Mouse (Mus musculus) thymus, adult 2 months (tissue): ENCODE measurements around the gene Ttk. TPM values are rescaled to one million over a fixed set of nuclear protein-coding genes. Genes with fewer than 3 reads are reported as not detected.

ENCODE experiments used
- DNase-seq: peaks from one replicate; pipeline ENCODE4 v3.0.0; 2021
- H3K27ac ChIP-seq: fragments of 200-500 bp; 2 replicates; pipeline ENCODE4 v1.5.1; 2012; ENCODE audit warnings: low read length, control low read depth; ENCODE audit not compliant: control insufficient read depth, insufficient read depth
- H3K27me3 ChIP-seq: fragments of 200-500 bp; 2 replicates; pipeline ENCODE4 v1.6.1; 2012; ENCODE audit warnings: mild to moderate bottlenecking, low read length, moderate library complexity, mixed read lengths; ENCODE audit not compliant: control insufficient read depth, insufficient read depth
- H3K36me3 ChIP-seq: fragments of 200-500 bp; 2 replicates; pipeline ENCODE4 v1.6.1; 2012; ENCODE audit warnings: mild to moderate bottlenecking, low read length, moderate library complexity; ENCODE audit not compliant: control insufficient read depth, insufficient read depth
- H3K4me1 ChIP-seq: fragments of 200-500 bp; replicated peaks from 2 replicates; pipeline ENCODE4 v1.6.1; 2012; ENCODE audit warnings: low read length; ENCODE audit not compliant: control insufficient read depth, insufficient read depth
- H3K4me3 ChIP-seq: fragments of 200-500 bp; 2 replicates; pipeline ENCODE4 v1.5.1; 2012; ENCODE audit warnings: mild to moderate bottlenecking, low read length, control low read depth, moderate library complexity; ENCODE audit not compliant: control insufficient read depth, insufficient read depth
- CTCF ChIP-seq: fragments of 200-500 bp; IDR thresholded peaks from 2 replicates; pipeline ENCODE4 v1.5.1; 2012; ENCODE audit warnings: mild to moderate bottlenecking, control low read depth, low read length, moderate library complexity, borderline replicate concordance; ENCODE audit not compliant: control insufficient read depth, poor library complexity, insufficient read depth; ENCODE audit errors: extremely low read depth
- POLR2A ChIP-seq: fragments of 200-500 bp; IDR thresholded peaks from 2 replicates; pipeline ENCODE4 v1.6.1; 2012; ENCODE audit warnings: mild to moderate bottlenecking, low read length, control low read depth, moderate library complexity; ENCODE audit not compliant: control insufficient read depth, poor library complexity, insufficient read depth; ENCODE audit errors: extremely low read depth
- WGBS: fragments of 180-500 bp; shearing (Covaris S2); methylation state at CpG from one replicate; pipeline ENCODE4 v1.1.7; 2018; 5-methylcytosine and 5-hydroxymethylcytosine counted together
- polyA plus RNA-seq: library from polyadenylated mRNA; depleted of rRNA; stranded (reverse); fragments of >200 nt; gene quantifications from 2 replicates; pipeline ENCODE4 v1.2.3, GENCODE M21; 2012; rRNA removed

Ttk gene
- polyA plus RNA-seq, 1 experiment = 4.0 TPM

- H3K36me3 ChIP-seq = no peaks in the 10 kb centered on the region
- no peaks in the 10 kb centered on the region for H3K27me3 ChIP-seq
- no peaks in the 10 kb centered on the region for H3K4me1 ChIP-seq
- DNase-seq = no peak
- H3K27ac ChIP-seq = no peak overlapping the region
- WGBS = 93% methylated on average over 2 of the region's 2 CpGs
- H3K4me3 ChIP-seq = no peak overlapping the region
- no peak for TF ChIP-seq CTCF
- no peak for TF ChIP-seq POLR2A
These were observed 76.4 kb downstream of the Ttk start for GRCm38 (mm10) chr9:83910926-83911325.

Other genes starting within 250 kb of the Ttk start
- gene Elovl4, start 28.4 kb upstream of the Ttk start, polyA plus RNA-seq = 2.4 and 3.0 TPM in 2 replicates
- gene Bckdhb, start 90.5 kb downstream of the Ttk start, polyA plus RNA-seq = 12.6 and 15.0 TPM in 2 replicates